Mouse (Mus musculus): ENCODE results near the gene Hmcn2. TPM values are rescaled to one million over a fixed set of nuclear protein-coding genes. Genes with fewer than 3 reads are reported as not detected.

Gene Hmcn2
- polyA plus RNA-seq, 1 experiment, result 1.5 TPM

GRCm38 (mm10) chr2:31458460-31458859 is 144.2 kb downstream of the Hmcn2 start:
- no peaks in the 10 kb centered on the region for H3K4me1 ChIP-seq (ENCODE audit: control insufficient read depth, insufficient read depth, low read length)
- no peak overlapping the region for H3K27ac ChIP-seq (ENCODE audit: insufficient read depth, low read length)
- no peak for TF ChIP-seq CTCF (IDR thresholded peaks at IDR 0.05; ENCODE audit: extremely low read depth, insufficient read depth, low read length)
- TF ChIP-seq POLR2A (IDR thresholded peaks at IDR 0.05; ENCODE audit: extremely low read depth, insufficient read depth, low read length), result no peak
- H3K4me3 ChIP-seq (ENCODE audit: insufficient read depth, low read length), result no peak overlapping the region

- TF ChIP-seq POLR2A (IDR thresholded peaks at IDR 0.05; ENCODE audit: extremely low read depth, insufficient read depth, low read length) (no peak), CTCF (IDR thresholded peaks at IDR 0.05; ENCODE audit: extremely low read depth, insufficient read depth, low read length) (no peak)
- H3K27ac ChIP-seq (ENCODE audit: insufficient read depth, low read length), result no peak overlapping the region
- H3K4me3 ChIP-seq (ENCODE audit: insufficient read depth, low read length), result no peak overlapping the region; the same call in 1 of the 2 replicates
- H3K4me1 ChIP-seq (ENCODE audit: control insufficient read depth, insufficient read depth, low read length), result no peaks in the 10 kb centered on the region
Observed at GRCm38 (mm10) chr2:31458989-31459936, 145.0 kb downstream of the Hmcn2 start.

- H3K4me1 ChIP-seq (ENCODE audit: control insufficient read depth, insufficient read depth, low read length), result no peaks in the 10 kb centered on the region
- TF ChIP-seq CTCF (IDR thresholded peaks at IDR 0.05; ENCODE audit: extremely low read depth, insufficient read depth, low read length) (0 out of 2 replicates have a peak, but pooled peaks have one; percentile 11), POLR2A (IDR thresholded peaks at IDR 0.05; ENCODE audit: extremely low read depth, insufficient read depth, low read length) (no peak)
- no peak overlapping the region for H3K27ac ChIP-seq (ENCODE audit: insufficient read depth, low read length)
- H3K4me3 ChIP-seq (ENCODE audit: insufficient read depth, low read length), result peak overlapping the region; percentile 12; the same call in 1 of the 2 replicates
Observed at GRCm38 (mm10) chr2:31460025-31460571, 145.9 kb downstream of the Hmcn2 start.

GRCm38 (mm10) chr2:31460920-31461319 is 146.7 kb downstream of the Hmcn2 start:
- Histone ChIP-seq H3K4me1 (ENCODE audit: control insufficient read depth, insufficient read depth, low read length) (no peaks in the 10 kb centered on the region), H3K27ac (ENCODE audit: insufficient read depth, low read length) (no peak overlapping the region), H3K4me3 (ENCODE audit: insufficient read depth, low read length) (no peak overlapping the region)
- TF ChIP-seq CTCF (IDR thresholded peaks at IDR 0.05; ENCODE audit: extremely low read depth, insufficient read depth, low read length) (no peak), POLR2A (IDR thresholded peaks at IDR 0.05; ENCODE audit: extremely low read depth, insufficient read depth, low read length) (no peak)

GRCm38 (mm10) chr2:31462051-31462450 is 147.8 kb downstream of the Hmcn2 start:
- Histone ChIP-seq H3K4me1 (ENCODE audit: control insufficient read depth, insufficient read depth, low read length) (no peaks in the 10 kb centered on the region), H3K4me3 (ENCODE audit: insufficient read depth, low read length) (no peak overlapping the region), H3K27ac (ENCODE audit: insufficient read depth, low read length) (no peak overlapping the region)
- TF ChIP-seq CTCF (IDR thresholded peaks at IDR 0.05; ENCODE audit: extremely low read depth, insufficient read depth, low read length) (no peak), POLR2A (IDR thresholded peaks at IDR 0.05; ENCODE audit: extremely low read depth, insufficient read depth, low read length) (no peak)

- Histone ChIP-seq H3K4me3 (ENCODE audit: insufficient read depth, low read length) (no peak overlapping the region), H3K27ac (ENCODE audit: insufficient read depth, low read length) (no peak overlapping the region), H3K4me1 (ENCODE audit: control insufficient read depth, insufficient read depth, low read length) (no peaks in the 10 kb centered on the region)
- TF ChIP-seq CTCF (IDR thresholded peaks at IDR 0.05; ENCODE audit: extremely low read depth, insufficient read depth, low read length) (no peak), POLR2A (IDR thresholded peaks at IDR 0.05; ENCODE audit: extremely low read depth, insufficient read depth, low read length) (no peak)
Observed at GRCm38 (mm10) chr2:31463253-31463652, 149.0 kb downstream of the Hmcn2 start.

GRCm38 (mm10) chr2:31463696-31464528 is 149.7 kb downstream of the Hmcn2 start:
- Histone ChIP-seq H3K27ac (ENCODE audit: insufficient read depth, low read length) (no peak overlapping the region), H3K4me3 (ENCODE audit: insufficient read depth, low read length) (no peak overlapping the region), H3K4me1 (ENCODE audit: control insufficient read depth, insufficient read depth, low read length) (no peaks in the 10 kb centered on the region)
- TF ChIP-seq CTCF (IDR thresholded peaks at IDR 0.05; ENCODE audit: extremely low read depth, insufficient read depth, low read length) (no peak), POLR2A (IDR thresholded peaks at IDR 0.05; ENCODE audit: extremely low read depth, insufficient read depth, low read length) (no peak)

- no peaks in the 10 kb centered on the region for H3K4me1 ChIP-seq (ENCODE audit: control insufficient read depth, insufficient read depth, low read length)
- H3K4me3 ChIP-seq (ENCODE audit: insufficient read depth, low read length), result no peak overlapping the region
- TF ChIP-seq POLR2A (IDR thresholded peaks at IDR 0.05; ENCODE audit: extremely low read depth, insufficient read depth, low read length) (no peak), CTCF (IDR thresholded peaks at IDR 0.05; ENCODE audit: extremely low read depth, insufficient read depth, low read length) (no peak)
- no peak overlapping the region for H3K27ac ChIP-seq (ENCODE audit: insufficient read depth, low read length)
Observed at GRCm38 (mm10) chr2:31464529-31464910, 150.3 kb downstream of the Hmcn2 start.

- H3K4me3 ChIP-seq (ENCODE audit: insufficient read depth, low read length), result no peak overlapping the region
- no peak overlapping the region for H3K27ac ChIP-seq (ENCODE audit: insufficient read depth, low read length)
- H3K4me1 ChIP-seq (ENCODE audit: control insufficient read depth, insufficient read depth, low read length), result no peaks in the 10 kb centered on the region
- no peak for TF ChIP-seq POLR2A (IDR thresholded peaks at IDR 0.05; ENCODE audit: extremely low read depth, insufficient read depth, low read length)
- TF ChIP-seq CTCF (IDR thresholded peaks at IDR 0.05; ENCODE audit: extremely low read depth, insufficient read depth, low read length), result no peak
Observed at GRCm38 (mm10) chr2:31467457-31467856, 153.2 kb downstream of the Hmcn2 start.
